Mouse (Mus musculus) fat pad, adult 2 months (tissue): ENCODE measurements around the gene Csnk2a2.
A peak's percentile ranks its signal among the peaks of the same experiment; 100 is the strongest.

Experiments used
- DNase-seq: peaks from one replicate; pipeline ENCODE4 v3.0.0-alpha.2; 2011; ENCODE audit warnings: low read depth, low spot score; ENCODE audit errors: extremely low read depth

Gene Csnk2a2

GRCm38 (mm10) chr8:95490006-95490405, at the start of gene Csnk2a2:
Csnk2a2 (minus strand) TSS chr8:95490039.
- no peak for DNase-seq

- no peak for DNase-seq
Measured at GRCm38 (mm10) chr8:95539487-95539886, 49.6 kb upstream of the Csnk2a2 start.

DNA sequence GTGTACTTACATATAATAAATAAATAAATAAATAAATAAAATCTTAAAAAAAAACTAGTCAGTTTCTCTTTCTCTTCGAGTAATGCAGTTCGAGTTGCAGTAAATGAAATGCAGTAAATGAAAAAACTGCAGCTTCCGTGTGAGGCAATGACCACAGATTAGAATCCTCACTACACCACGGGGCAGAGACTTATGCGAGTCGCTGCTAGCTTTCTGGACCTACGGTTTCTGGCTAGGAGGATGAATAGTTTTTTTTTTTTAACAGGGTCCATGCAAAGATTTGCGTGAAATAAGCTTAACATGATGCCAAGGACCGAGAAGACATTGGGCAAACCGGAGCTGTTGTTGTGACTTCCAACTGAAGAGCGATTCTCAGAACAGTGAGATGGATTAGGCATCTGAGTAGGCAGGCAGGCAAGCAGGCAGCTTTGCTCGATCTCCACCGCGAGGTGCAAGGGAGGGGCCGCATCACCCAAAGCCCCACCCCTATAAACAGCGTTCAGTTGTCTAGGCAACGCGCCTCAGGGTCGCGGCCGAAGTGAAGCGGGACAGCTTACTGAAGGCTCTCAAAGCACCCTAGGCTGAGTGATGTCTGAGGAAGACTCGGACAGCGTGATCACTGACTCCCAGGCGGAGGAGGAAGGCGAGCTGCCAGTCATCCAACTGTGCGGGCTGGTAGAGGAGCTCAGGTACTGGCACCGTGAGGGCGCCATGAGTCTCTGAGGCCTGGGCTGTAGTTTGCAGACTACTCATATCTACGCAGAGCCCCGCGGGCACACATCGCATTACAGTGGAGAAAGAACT, 43.9 kb upstream of the Csnk2a2 start, which contains the start of gene Ccdc113:
Gene Ccdc113, plus strand, starts transcription at position 502 of the 804 bp plus-strand sequence.
- no peak for DNase-seq

DNA sequence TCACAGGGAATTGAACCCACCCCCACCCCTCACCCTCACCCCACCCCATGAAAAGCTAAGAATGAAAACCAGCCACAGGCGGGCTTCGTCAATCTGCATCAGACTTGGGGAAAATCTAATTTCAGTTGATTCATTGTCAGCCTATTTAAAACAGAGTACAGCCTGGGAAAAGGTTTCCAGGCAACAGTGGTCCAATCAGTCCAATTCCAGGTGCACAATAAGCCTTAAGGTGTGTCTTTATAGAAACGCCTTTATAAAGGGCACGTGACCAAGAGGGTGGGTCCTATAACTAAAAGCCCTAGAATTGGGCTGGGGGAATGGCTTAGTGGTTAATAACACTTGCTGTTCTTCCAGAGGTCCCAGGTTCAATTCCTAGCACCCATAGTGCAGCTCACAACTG, 42.4 kb upstream of the Csnk2a2 start:
- DNase-seq = no peak

- no peak for DNase-seq
Measured at GRCm38 (mm10) chr8:95528750-95529310, 39.0 kb upstream of the Csnk2a2 start.

DNA sequence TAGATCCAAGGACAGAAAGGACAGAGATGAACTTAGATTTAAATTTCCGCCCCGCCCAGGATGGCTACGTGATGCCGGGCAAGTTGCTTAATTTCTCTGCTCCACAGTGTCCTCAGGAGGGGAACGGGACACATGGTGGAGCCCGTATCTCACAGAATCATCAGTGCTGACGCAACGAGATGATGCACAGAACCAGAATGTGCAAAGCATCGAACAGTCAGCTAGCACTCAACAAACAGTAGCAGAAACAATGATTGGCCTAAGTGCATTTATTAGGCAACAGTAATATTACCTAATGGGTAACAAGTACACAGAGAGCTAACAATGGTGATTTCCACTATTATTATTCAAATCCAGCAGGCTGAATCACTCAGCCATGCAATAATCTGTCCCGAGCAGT, 38.4 kb upstream of the Csnk2a2 start:
- DNase-seq = peak; percentile 64

- no peak for DNase-seq
Measured at GRCm38 (mm10) chr8:95523991-95524390, 34.2 kb upstream of the Csnk2a2 start.

- DNase-seq = no peak
Measured at GRCm38 (mm10) chr8:95516928-95517327, 27.1 kb upstream of the Csnk2a2 start.

GRCm38 (mm10) chr8:95513219-95513618, 23.4 kb upstream of the Csnk2a2 start:
- no peak for DNase-seq

DNA sequence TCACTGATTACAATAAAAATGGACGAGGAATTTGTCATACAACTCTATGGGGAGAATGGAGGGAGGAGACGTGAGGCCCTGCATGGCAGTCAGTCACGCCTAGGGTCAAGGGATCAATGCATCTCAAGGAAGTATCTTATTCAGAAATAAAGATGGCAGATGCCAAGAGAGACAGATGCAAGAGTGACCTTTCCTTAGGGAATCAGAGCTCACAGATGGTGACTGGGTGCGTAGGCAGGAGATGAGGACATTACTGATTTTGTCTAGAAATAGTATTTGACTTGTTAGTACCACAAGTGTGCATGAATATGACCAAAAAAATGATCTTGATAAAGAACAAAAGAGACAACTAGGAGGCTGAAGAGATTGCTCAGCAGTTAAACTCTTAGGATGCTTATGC, 22.4 kb upstream of the Csnk2a2 start:
- DNase-seq = no peak

- no peak for DNase-seq
Measured at GRCm38 (mm10) chr8:95506245-95506644, 16.4 kb upstream of the Csnk2a2 start.

GRCm38 (mm10) chr8:95505606-95506005, 15.8 kb upstream of the Csnk2a2 start:
- no peak for DNase-seq

- DNase-seq = no peak
Measured at GRCm38 (mm10) chr8:95504835-95505234, 15.0 kb upstream of the Csnk2a2 start.

GRCm38 (mm10) chr8:95502431-95502830, 12.6 kb upstream of the Csnk2a2 start:
- peak; percentile 37 for DNase-seq

GRCm38 (mm10) chr8:95500436-95500835, 10.6 kb upstream of the Csnk2a2 start:
- DNase-seq = peak; percentile 42

DNA sequence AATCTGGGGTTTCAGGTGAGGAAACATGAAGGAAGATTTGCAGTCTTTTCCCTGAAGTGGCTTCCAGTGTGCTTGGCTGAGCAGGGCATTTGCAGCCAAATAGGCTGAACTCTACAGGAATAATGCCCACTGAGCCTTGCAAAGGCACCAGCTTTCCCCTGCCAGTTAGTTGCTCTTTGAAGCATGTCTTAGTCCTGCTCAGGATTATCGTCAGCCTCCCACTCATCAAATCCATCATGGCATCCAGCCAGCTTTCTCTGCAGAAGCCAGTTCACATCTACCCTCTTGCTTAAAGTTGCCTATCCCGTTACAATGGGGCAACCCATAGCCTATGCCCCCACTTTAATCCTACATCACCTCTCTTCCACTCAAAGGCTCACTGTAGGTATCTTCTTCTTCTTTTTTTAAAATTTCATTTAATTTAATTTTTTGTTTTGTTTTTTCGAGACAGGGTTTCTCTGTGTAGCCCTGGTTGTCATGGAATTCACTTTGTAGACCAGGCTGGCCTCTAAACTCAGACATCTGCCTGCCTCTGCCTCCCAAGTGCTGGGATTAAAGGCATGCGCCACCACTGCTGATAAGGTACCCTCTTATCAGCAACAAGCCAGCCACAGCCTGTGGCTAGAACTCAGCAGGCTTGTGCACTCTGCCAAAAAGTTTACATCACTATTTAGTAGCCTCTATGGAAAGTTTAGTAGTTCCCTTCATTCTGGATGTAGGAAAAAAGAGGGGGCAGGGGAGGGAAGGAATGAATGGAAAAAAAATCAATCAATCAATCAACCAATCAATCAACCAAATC, 9.6 kb upstream of the Csnk2a2 start:
- peak; percentile 79 for DNase-seq

DNA sequence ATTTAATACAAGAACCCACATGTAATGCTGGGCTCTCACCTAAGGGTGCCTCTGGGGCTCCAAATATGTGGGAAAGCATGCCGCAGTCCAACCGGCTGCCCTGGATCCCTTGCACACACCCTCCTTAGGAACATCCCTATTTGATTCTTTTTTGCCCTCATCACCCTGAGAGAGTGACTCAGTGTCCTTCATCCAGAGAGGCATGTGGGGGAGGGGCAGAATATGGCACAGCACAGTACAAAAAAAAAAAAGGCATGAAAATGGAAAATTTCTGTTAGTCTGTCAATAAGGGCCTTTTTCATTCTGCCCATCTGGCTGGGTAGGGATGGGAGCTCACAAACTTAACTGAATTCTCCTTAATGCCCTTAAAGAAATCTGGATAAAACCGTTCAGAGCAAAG, 8.0 kb upstream of the Csnk2a2 start:
- DNase-seq = no peak

DNA sequence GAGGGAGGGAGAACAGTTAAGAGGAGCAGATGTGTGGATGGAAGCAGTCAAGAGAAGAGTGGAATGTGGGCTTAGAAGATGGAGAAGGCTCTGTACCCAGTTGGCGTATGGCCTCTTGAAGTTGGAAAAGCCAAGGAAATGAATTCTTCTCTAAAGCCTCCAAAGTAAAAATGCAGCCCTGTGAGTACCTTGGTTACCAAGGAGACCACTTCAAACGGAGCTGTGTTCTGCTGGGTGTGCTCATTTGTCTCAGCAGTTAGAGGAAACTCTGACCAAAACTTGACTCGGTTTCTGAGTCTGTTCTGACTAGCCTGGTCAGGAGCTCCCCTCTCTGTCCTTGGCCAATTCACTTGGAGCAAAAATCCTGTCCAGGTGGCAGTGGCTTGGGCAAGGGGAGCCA, 6.6 kb upstream of the Csnk2a2 start:
- DNase-seq = no peak

DNA sequence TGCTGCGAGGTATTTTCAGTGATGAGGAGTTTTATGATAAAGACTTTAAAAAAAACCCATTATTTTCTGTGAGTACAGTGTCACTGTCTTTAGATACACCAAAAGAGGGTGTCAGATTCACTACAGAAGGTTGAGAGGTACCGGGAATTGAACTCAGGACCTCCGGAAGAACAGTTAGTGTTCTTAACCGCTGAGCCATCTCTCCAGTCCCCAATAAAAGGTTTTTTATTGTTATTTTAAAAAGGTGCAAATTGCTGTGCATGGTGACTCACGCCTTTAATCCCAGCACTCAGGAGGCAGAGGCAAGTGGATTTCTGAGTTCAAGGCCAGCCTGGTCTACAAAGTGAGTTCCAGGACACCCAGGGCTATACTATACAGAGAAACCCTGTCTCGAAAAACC, 5.6 kb upstream of the Csnk2a2 start:
- no peak for DNase-seq

DNA sequence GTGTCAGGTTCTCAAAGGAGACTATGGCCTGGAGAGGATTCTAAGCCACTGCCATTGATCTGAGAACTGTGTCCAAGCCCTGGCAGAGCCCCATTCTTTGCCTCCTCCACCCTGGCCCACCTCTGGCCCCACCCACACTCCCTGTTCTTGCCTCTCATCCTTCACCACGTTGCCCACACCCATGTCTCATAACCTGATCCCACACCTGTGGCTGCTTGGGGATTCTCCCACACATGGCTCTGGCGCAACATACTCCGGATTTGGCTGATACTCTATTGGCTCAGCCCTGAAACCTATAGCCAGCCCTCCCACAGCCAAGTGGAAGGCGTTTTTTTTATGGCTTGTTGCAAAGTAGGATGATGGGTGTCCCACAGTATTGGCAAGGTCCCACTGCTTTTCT, 2.2 kb upstream of the Csnk2a2 start:
- DNase-seq = peak; percentile 96

GRCm38 (mm10) chr8:95488698-95489332, 1.0 kb downstream of the Csnk2a2 start:
- DNase-seq = no peak
